Mouse (Mus musculus) bone marrow macrophage, adult 2 months (primary cell): ENCODE measurements around the gene Aldh3a1.

Source experiments
- CTCF ChIP-seq: IDR thresholded peaks from 2 replicates; pipeline ENCODE4 v1.5.1; 2012; ENCODE audit warnings: low read depth, mild to moderate bottlenecking, low read length, moderate library complexity
- POLR2A ChIP-seq: IDR thresholded peaks from 2 replicates; pipeline ENCODE4 v1.6.1; 2012; ENCODE audit warnings: mild to moderate bottlenecking, low read depth, low read length, borderline replicate concordance

DNA sequence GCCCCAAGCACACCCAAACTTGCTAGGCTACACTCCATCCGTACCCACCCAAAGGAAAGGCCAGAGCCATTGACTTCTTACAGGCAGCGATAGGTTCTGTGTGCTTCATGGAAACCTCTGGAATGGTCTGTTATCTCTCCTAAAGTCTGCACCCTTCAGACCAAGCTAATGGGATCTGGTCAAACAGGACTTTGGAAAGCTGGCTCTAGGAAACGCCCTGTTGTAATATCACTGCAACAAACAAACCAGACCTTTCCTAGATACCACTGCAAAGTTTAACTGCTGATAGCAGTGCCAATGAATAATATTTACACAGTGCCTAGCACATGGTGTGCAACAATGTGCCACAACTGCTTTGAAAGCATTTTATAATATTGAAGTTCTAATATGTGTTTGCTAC lies 28.7 kb downstream of the Aldh3a1 start:
- TF ChIP-seq CTCF (no peak), POLR2A (no peak)
